Mouse (Mus musculus) kidney, adult 2 months (tissue): ENCODE results near the gene Mzf1. TPM values are rescaled to one million over a fixed set of nuclear protein-coding genes. Genes with fewer than 3 reads are reported as not detected.
A peak's percentile ranks its signal among the peaks of the same experiment; 100 is the strongest.

Experiments used
- DNase-seq: peaks from one replicate; pipeline ENCODE4 v3.0.0; 2021
- H3K27ac ChIP-seq: fragments of 200-500 bp; 2 replicates; pipeline ENCODE4 v1.5.1; 2012; ENCODE audit warnings: low read depth, low read length, control low read depth, inconsistent platforms; ENCODE audit not compliant: insufficient read depth
- H3K27me3 ChIP-seq: fragments of 200-500 bp; replicated peaks from 2 replicates; pipeline ENCODE4 v1.6.1; 2012; ENCODE audit warnings: mild to moderate bottlenecking, moderate library complexity, low read length, inconsistent platforms; ENCODE audit not compliant: control insufficient read depth, insufficient read depth
- H3K36me3 ChIP-seq: fragments of 200-500 bp; 2 replicates; pipeline ENCODE4 v1.6.1; 2012; ENCODE audit warnings: mild to moderate bottlenecking, moderate library complexity, low read length, inconsistent platforms; ENCODE audit not compliant: control insufficient read depth, insufficient read depth
- H3K4me1 ChIP-seq: fragments of 200-500 bp; 2 replicates; pipeline ENCODE4 v1.6.1; 2011; ENCODE audit warnings: low read length; ENCODE audit not compliant: control insufficient read depth, insufficient read depth
- H3K4me3 ChIP-seq: fragments of 200-500 bp; 2 replicates; pipeline ENCODE4 v1.5.1; 2011; ENCODE audit warnings: mild to moderate bottlenecking, low read depth, low read length, control low read depth; ENCODE audit not compliant: insufficient read depth
- CTCF ChIP-seq: fragments of 200-500 bp; conservative IDR thresholded peaks from 2 replicates; pipeline ENCODE4 v1.5.1; 2011; ENCODE audit warnings: low read depth, mild to moderate bottlenecking, control low read depth, low read length, moderate library complexity, mixed read lengths; ENCODE audit not compliant: insufficient read depth, insufficient read length
- POLR2A ChIP-seq: fragments of 200-500 bp; IDR thresholded peaks from one replicate; pipeline ENCODE4 v1.6.1; 2011; ENCODE audit warnings: low read depth, low read length, control low read depth
- WGBS: fragments of 180-500 bp; shearing (Covaris S2); methylation state at CpG from one replicate; pipeline ENCODE4 v1.1.7; 2018; 5-methylcytosine and 5-hydroxymethylcytosine counted together
- polyA plus RNA-seq: library from polyadenylated mRNA; depleted of rRNA; stranded (reverse); fragments of >200 nt; gene quantifications from 2 replicates; pipeline ENCODE4 v1.2.3, GENCODE M21; 2012

Gene Mzf1
- polyA plus RNA-seq, 1 experiment, result 1.3 TPM

DNA sequence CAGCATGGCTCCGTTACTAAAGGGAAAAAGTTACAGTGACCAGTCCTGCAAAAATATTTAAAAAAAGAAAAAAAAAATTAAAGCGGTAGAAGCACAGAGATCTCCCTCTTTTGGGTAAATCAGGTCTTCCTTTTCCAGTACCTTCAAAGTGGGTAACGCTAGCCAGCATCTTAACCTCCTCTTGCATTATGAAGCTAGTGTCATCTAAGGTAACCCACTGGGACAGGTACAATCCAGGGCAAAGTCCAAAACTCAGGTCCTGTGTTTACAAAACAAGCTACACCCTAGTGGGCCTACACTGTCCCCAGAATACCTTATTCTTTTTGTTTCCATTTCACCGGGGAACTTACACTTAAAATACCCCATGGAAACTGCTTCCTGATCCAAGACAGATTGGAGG lies 40.9 kb downstream of the Mzf1 start:
- Histone ChIP-seq H3K4me1 (peaks cover 4% of the 10 kb centered on the region; the same call in 1 of the 2 replicates), H3K27ac (no peak overlapping the region), H3K4me3 (no peak overlapping the region), H3K36me3 (no peaks in the 10 kb centered on the region), H3K27me3 (no peaks in the 10 kb centered on the region)
- WGBS, result 64% methylated on average over 4 of the region's 4 CpGs
- TF ChIP-seq CTCF (no peak), POLR2A (no peak)
- DNase-seq, result no peak

DNA sequence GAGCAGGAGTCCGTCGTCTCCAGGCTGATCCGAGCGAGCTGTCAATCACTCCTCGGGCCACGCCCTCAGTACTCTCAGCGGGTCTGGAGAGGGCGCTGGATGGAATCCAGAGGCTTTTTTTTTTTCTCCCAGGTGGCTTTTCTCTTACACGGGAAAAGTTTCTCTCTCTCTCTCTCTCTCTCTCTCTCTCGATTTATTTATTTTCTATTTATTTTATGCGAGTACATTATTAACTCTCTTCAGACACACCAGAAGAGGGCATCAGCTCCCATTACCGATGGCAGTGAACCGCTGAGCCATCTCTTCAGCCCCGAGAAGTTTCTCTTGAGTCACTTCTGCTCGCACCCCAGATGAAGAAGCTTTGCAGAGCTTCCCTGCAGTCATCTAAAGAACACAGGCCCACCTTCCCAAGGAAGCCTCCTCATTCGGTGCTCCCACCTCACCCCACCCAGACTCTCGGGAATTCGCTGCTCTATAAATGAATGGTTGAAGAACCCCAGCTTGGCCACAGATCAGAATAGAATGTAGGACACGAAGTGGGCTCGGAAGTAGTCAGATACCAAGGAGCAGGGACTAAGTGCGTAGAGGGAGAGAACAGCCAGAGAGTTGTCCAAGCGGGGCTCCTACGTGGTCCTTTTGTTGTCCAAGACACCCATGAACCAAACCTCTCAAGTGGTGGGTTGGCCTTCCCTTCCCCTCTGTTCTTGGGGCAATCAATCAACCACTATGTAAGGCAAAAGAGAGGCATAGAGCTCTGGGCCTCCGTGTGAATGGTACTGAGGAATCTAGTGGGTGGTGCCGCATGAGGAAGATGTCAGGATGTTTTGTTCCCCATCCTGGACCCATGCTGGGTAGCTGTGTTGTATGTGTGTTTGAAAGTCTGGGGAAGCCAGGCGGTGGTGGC lies 44.3 kb downstream of the Mzf1 start, which contains the start of gene Zbtb45:
Zbtb45 (minus strand) TSS at position 30 of the 904 bp plus-strand sequence.
- Histone ChIP-seq H3K27me3 (no peaks in the 10 kb centered on the region), H3K27ac (peak within 1 kb of the TSS; percentile 81), H3K4me3 (peak within 1 kb of the TSS; percentile 78), H3K36me3 (no peaks in the 10 kb centered on the region), H3K4me1 (peaks cover 4% of the 10 kb centered on the region; the same call in 1 of the 2 replicates)
- no peak for DNase-seq
- WGBS, result 13% methylated on average over 26 of the region's 26 CpGs
- no peak for TF ChIP-seq POLR2A
- no peak for TF ChIP-seq CTCF

DNA sequence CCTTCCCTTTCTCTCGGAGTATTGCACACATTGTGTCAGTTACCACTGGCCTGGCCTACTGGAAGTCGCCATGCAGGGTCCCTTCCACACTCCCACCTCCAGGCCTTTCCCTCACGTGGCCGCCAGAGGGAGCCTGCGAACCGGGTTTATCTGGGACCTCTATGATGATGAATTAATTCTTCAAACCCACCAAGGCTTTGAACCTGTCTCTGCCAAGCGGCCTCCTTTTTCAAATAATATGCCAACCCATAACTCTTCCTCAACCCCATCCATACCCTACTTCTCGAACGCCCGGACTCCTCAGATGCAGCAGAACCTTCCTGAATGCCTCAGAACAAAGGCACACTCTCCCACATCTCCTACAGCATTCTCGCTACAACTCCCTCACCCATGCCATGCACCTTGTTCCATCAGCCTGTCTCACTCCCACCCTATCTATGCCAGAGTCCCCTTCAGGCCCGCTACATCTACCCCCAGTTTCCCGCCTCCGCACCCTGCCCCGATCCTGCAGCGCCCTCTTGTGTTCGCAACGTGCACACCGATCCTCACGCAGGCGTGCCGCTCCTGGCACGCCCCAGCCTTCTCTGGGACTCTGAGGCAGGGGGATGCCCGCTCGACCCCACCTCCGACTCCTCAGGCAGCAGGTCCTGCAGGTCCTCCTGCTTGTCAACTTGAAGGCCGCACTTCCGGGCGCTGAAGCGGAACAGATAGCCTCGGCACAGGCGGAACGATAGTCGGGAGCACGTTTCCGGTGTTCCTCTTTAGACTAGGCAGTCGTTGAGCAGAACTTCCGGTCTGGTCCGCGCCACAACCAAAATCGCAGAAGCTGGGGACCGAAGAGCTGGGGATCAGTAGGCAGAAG lies 45.2 kb downstream of the Mzf1 start:
- TF ChIP-seq POLR2A (peak; percentile 57), CTCF (peak; percentile 72)
- DNase-seq, result peak; percentile 96
- WGBS, result under 1% methylated on average over 42 of the region's 42 CpGs
- Histone ChIP-seq H3K4me3 (peak overlapping the region; percentile 78), H3K36me3 (no peaks in the 10 kb centered on the region), H3K27me3 (no peaks in the 10 kb centered on the region), H3K4me1 (peaks cover 4% of the 10 kb centered on the region; the same call in 1 of the 2 replicates), H3K27ac (peak overlapping the region; percentile 81)

DNA sequence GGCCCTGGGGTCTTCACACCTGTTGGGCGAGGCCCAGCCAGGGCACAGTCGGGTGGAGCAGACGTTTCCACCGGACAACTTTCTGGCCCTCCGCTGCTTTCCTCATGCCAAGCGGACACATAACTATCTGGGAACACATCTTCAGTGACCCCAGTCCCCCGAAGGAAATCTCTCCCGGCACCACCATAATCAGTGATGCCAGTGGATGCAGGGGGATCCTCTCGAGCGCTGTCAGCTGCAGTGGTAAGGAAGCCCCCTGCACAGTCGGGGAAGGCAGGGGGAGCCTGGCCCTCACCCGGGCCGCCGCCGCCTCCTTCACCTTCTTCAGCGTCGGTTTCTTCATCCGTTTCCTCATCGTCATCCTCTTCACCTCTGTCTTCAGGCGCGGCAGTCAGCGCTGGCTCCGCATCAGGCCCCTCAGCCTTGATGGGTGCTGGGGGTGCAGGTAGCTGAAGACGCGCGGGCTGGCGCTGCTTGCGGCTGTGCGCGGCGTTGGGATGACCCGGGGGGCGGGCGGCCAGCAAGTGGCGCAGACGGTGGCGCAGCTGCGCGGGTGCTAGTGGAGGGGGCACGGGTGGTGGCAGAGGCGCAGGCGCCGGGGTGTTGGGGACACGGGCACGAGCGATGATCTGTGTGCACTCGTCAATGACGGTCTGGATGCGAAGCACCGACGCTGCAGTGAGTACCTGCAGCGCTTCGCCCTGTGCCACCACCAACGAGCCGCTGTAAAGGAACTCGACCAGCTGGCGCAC lies 47.0 kb downstream of the Mzf1 start:
- 72% methylated on average over 57 of the region's 57 CpGs for WGBS
- no peak overlapping the region for H3K4me3 ChIP-seq
- TF ChIP-seq POLR2A (no peak), CTCF (no peak)
- H3K27ac ChIP-seq, result no peak overlapping the region
- no peaks in the 10 kb centered on the region for H3K36me3 ChIP-seq
- H3K27me3 ChIP-seq, result no peaks in the 10 kb centered on the region
- no peak for DNase-seq
- H3K4me1 ChIP-seq, result peaks cover 4% of the 10 kb centered on the region; the same call in 1 of the 2 replicates

DNA sequence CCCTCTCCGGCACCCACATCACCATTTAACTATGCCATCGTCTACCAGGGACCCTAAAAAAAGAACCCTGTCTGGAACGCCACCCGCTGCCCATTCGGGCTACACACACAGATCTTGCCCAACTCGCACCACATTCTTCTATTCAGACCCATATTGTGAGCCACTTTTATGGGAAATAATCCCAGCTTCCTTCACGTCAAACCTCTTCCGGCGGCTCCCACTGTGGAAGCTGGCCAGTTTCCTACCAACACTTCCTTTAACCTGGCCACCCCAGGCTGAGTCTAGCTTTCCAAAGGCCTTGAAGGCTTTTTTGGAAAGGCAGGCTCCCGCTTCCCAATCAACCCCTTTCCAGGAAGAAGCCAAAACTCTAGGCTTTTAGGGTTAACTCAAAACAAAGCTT lies 48.0 kb downstream of the Mzf1 start:
- Histone ChIP-seq H3K27ac (peak overlapping the region; percentile 52), H3K4me1 (peaks cover 4% of the 10 kb centered on the region; the same call in 1 of the 2 replicates), H3K4me3 (no peak overlapping the region), H3K27me3 (no peaks in the 10 kb centered on the region), H3K36me3 (no peaks in the 10 kb centered on the region)
- DNase-seq, result peak; percentile 43
- TF ChIP-seq CTCF (no peak), POLR2A (no peak)
- 70% methylated on average over 10 of the region's 10 CpGs for WGBS

DNA sequence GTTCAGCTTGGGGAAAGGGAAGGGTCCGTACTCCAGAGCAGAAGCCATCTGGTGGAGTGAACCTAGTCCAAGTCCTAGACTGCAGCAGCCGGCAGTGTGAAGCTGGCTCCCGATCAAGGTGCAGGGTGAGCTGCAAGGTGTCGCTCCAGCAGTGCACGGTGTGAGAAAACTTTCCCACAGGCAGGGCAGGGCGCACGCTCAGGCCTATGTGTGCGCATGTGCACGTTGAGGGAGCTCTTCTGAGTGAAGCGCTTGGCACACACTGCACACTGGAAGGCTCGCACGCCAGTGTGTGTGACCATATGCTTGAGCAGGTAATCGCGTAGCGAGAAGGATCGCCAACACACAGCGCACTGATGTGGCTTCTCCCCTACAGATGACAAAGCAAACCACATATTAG lies 48.6 kb downstream of the Mzf1 start:
- WGBS, result 89% methylated on average over 17 of the region's 17 CpGs
- Histone ChIP-seq H3K36me3 (no peaks in the 10 kb centered on the region), H3K27me3 (no peaks in the 10 kb centered on the region), H3K4me3 (no peak overlapping the region), H3K4me1 (peaks cover 4% of the 10 kb centered on the region; the same call in 1 of the 2 replicates), H3K27ac (no peak overlapping the region)
- DNase-seq, result no peak
- no peak for TF ChIP-seq CTCF
- TF ChIP-seq POLR2A, result no peak
